Mouse (Mus musculus): ENCODE measurements around the gene Mta3. TPM values are rescaled to one million over a fixed set of nuclear protein-coding genes. Genes with fewer than 3 reads are reported as not detected.

The Mta3 gene
- total RNA-seq, 2 experiments from 2014 or later = 96.9 to 102 TPM

GRCm38 (mm10) chr17:83837659-83838190, 131.8 kb downstream of the Mta3 start:
- DNase-seq (ENCODE audit: low spot score in 2 of 2) = no peak
- H3K4me3 ChIP-seq = no peak overlapping the region
- H3K27ac ChIP-seq = no peak overlapping the region
- TF ChIP-seq CTCF (conservative IDR thresholded peaks at IDR 0.05) = no peak

- Histone ChIP-seq H3K4me3 (no peak overlapping the region), H3K27ac (no peak overlapping the region)
- DNase-seq (ENCODE audit: low spot score in 2 of 2) = no peak
- peak; percentile 66 for TF ChIP-seq CTCF (conservative IDR thresholded peaks at IDR 0.05)
These were observed 133.2 kb downstream of the Mta3 start for GRCm38 (mm10) chr17:83839132-83839531.

- no peak for DNase-seq (ENCODE audit: low spot score in 2 of 2)
- TF ChIP-seq CTCF (conservative IDR thresholded peaks at IDR 0.05) = no peak
- Histone ChIP-seq H3K27ac (no peak overlapping the region), H3K4me3 (no peak overlapping the region)
These were observed 135.0 kb downstream of the Mta3 start for GRCm38 (mm10) chr17:83841011-83841410.

- H3K4me3 ChIP-seq = no peak overlapping the region
- DNase-seq (ENCODE audit: low spot score in 2 of 2) = no peak
- no peak for TF ChIP-seq CTCF (conservative IDR thresholded peaks at IDR 0.05)
- H3K27ac ChIP-seq = no peak overlapping the region
These were observed 137.8 kb downstream of the Mta3 start for GRCm38 (mm10) chr17:83843780-83844179.

- no peak overlapping the region for H3K27ac ChIP-seq
- H3K4me3 ChIP-seq = no peak overlapping the region
- no peak for DNase-seq (ENCODE audit: low spot score in 2 of 2)
- TF ChIP-seq CTCF (conservative IDR thresholded peaks at IDR 0.05) = no peak
These were observed 139.6 kb downstream of the Mta3 start for GRCm38 (mm10) chr17:83845538-83845937.

- TF ChIP-seq CTCF (conservative IDR thresholded peaks at IDR 0.05) = no peak
- H3K27ac ChIP-seq = no peak overlapping the region
- H3K4me3 ChIP-seq = no peak overlapping the region
- DNase-seq (ENCODE audit: low spot score in 2 of 2) = no peak
These were observed 140.5 kb downstream of the Mta3 start for GRCm38 (mm10) chr17:83846301-83847021.

DNA sequence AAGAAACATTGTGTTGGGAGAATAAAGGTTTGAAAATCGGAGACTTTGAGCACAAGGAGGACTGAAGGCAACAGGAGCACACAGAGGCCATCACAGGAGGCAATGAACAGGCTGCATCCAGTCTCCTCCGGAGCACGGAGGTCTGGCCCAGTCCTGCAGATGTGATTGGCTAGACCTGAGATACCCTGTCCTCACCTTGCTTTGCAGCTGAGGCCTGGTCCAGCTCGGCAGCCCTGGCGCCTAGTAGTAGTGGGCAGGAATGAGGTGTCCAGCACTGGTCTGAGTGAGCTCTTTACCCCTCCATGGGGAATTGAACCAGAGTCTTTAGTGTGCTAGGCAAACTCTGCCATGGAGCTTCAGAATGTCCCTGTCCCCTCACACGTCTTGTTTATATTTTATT, 141.1 kb downstream of the Mta3 start:
- Histone ChIP-seq H3K27ac (no peak overlapping the region), H3K4me3 (no peak overlapping the region)
- TF ChIP-seq CTCF (conservative IDR thresholded peaks at IDR 0.05) = no peak
- DNase-seq (ENCODE audit: low spot score in 2 of 2) = no peak

DNA sequence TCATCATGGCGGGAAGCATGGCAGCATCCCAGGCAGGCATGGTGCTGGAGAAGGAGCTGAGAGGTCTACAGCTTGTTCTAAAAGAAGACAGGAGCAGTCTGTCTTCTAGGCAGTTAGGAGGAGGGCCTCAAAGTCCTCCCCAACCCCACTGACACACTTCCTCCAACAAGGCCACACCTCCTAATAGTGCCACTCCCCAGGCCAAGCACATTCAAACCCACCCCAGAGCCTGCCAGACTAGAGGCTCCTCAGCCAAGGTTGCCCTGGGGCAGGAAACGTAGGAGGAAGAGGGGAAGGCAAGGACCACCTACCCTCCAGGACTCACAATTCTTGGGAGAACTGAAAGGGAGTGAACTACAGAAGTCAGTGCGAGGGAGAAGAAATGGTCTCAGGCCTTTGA, 141.9 kb downstream of the Mta3 start, which contains the start of gene Haao:
Haao (minus strand) TSS at position 149 of the 400 bp plus-strand sequence.
- Histone ChIP-seq H3K27ac (no peak within 1 kb of the TSS), H3K4me3 (no peak within 1 kb of the TSS)
- DNase-seq (ENCODE audit: low spot score in 2 of 2) = no peak
- no peak for TF ChIP-seq CTCF (conservative IDR thresholded peaks at IDR 0.05)

GRCm38 (mm10) chr17:83848482-83848881, 142.5 kb downstream of the Mta3 start:
- H3K27ac ChIP-seq = no peak overlapping the region
- TF ChIP-seq CTCF (conservative IDR thresholded peaks at IDR 0.05) = no peak
- no peak for DNase-seq (ENCODE audit: low spot score in 2 of 2)
- H3K4me3 ChIP-seq = no peak overlapping the region

GRCm38 (mm10) chr17:83849081-83849675, 143.2 kb downstream of the Mta3 start:
- Histone ChIP-seq H3K4me3 (no peak overlapping the region), H3K27ac (no peak overlapping the region)
- DNase-seq (ENCODE audit: low spot score in 2 of 2) = no peak
- TF ChIP-seq CTCF (conservative IDR thresholded peaks at IDR 0.05) = no peak

GRCm38 (mm10) chr17:83849717-83850116, 143.8 kb downstream of the Mta3 start:
- TF ChIP-seq CTCF (conservative IDR thresholded peaks at IDR 0.05) = no peak
- DNase-seq (ENCODE audit: low spot score in 2 of 2) = no peak
- H3K27ac ChIP-seq = no peak overlapping the region
- no peak overlapping the region for H3K4me3 ChIP-seq

- DNase-seq (ENCODE audit: low spot score in 2 of 2) = peak; percentile 80 to 96
- Histone ChIP-seq H3K4me3 (no peak overlapping the region), H3K27ac (no peak overlapping the region)
- TF ChIP-seq CTCF (conservative IDR thresholded peaks at IDR 0.05) = peak; percentile 97
These were observed 144.5 kb downstream of the Mta3 start for GRCm38 (mm10) chr17:83850458-83850857.

- no peak for DNase-seq (ENCODE audit: low spot score in 2 of 2)
- no peak for TF ChIP-seq CTCF (conservative IDR thresholded peaks at IDR 0.05)
- H3K27ac ChIP-seq = no peak overlapping the region
- H3K4me3 ChIP-seq = no peak overlapping the region
These were observed 144.9 kb downstream of the Mta3 start for GRCm38 (mm10) chr17:83850864-83851263.

DNA sequence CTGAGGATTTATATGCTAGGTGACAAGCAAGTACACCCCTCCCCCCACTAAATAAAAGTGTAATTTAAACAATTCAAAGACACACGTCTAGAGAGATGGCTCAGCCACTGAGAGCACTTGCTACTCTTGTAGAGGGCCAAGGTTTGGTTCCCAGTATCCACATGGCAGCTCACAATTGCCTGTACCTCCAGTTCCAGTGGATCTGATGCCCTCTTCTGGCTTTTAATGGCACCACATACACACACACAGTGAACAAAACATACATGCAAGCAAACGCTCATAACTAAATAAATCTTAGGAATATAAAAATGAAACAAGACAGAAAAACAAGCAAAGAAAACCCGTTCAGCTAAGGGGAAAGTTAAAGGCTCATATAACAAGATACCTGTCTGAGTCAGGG, 147.9 kb downstream of the Mta3 start:
- DNase-seq (ENCODE audit: low spot score in 2 of 2) = no peak
- TF ChIP-seq CTCF (conservative IDR thresholded peaks at IDR 0.05) = peak; percentile 38
- Histone ChIP-seq H3K4me3 (no peak overlapping the region), H3K27ac (no peak overlapping the region)

All from layer of hippocampus, adult 2 months (tissue).